Mouse (Mus musculus): Measurements from ENCODE around the gene Sppl2b.

DNA sequence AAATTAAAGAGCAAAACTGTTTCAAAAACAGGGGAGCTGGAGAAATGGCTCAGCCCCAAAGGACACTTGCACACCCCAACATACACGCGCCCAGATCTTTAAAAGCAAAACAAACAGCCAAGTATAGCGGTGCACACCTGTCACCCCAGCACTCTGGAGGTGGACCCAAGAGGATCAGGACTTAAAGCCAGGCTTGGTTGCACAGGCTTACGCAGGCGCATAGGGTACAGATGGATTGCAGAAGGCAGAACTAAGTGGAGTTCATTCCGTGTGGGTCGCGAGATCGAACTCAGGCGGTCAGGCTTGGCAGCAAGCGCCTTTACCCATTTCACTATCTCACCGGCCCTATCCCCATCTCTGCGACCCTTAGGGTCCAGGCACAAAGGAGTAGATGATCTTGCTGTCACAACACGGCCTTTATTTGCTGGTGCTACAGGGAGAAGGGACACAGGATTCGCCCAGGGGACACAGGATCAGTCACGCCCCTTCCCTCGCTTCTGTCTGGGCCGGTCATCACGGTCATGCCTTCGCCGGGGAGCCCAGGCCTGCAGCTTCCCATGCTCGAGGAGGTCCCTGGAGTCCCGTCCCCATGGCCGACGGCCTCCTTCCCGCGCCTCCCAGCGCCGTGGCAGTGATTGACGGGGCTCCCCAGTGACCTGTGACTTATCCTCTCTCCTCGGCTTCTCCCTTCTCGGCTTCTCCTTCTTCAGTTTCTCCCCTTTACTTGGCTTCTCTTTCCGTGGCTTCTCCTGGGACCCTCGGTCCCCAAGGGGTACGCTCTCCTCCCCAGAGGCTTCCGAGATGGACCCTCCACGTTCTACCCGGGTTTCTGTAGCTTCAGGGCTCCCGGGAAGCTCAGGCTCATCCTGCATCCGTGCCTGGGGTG, 46.7 kb upstream of the Sppl2b start:
- TF ChIP-seq CTCF (conservative IDR thresholded peaks at IDR 0.05; ENCODE audit: low read length) (no peak), POU5F1 (IDR thresholded peaks at IDR 0.05; ENCODE audit: borderline replicate concordance, low read length) (no peak), NANOG (IDR thresholded peaks at IDR 0.05; ENCODE audit: borderline replicate concordance, low read length) (no peak)

All from E14TG2a.4 (cell line).